Mouse (Mus musculus) mouse trophoblast stem cell (cell line): Measurements from ENCODE around the gene Wfdc15b.

ENCODE experiments used
- in situ Hi-C, 2 experiments: fragments of 300-500 bp; cut with MseI, MboI; formaldehyde crosslinking; loops; 2 replicates in 1 of 2; 3 replicates in 1 of 2; pipeline ENCODE4 v1.15.1; 2025

Gene Wfdc15b

GRCm38 (mm10) chr2:164180124-164180523 lies 41.3 kb downstream of the Wfdc15b start:
- in situ Hi-C loops, result no loop called here

DNA sequence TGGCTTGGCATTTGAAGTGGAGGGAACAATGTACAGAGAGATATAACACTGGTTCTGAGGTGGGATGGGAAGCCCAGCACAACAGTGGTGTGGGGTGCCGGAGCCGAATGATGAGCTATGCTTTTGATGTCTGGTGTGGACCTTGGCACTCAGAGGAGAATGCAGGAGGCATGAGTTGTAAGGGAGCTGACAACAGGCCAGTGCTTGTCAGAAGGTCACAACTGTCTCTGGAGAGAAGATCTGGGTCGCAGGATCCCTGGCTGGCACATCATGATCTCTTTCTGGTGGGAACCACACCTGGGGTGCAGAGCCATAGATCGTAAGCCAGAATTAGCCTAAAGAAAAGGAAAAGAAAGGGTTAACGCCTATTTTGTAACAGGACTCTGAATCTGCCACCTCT lies 43.6 kb downstream of the Wfdc15b start:
- in situ Hi-C loops, result loop anchor here in 1 of 2 experiments (5.0 kb wide), 1 partner anchor 76 kb away; no protein-coding TSS in a partner anchor

- in situ Hi-C loops, result loop anchor here in 1 of 2 experiments (5.0 kb wide), 1 partner anchor 74 kb away; no protein-coding TSS in a partner anchor
Measured at GRCm38 (mm10) chr2:164175850-164176249, 45.6 kb downstream of the Wfdc15b start.

GRCm38 (mm10) chr2:164174649-164175395 lies 46.6 kb downstream of the Wfdc15b start:
- in situ Hi-C loops, result loop anchor here in 1 of 2 experiments (5.0 kb wide), 1 partner anchor 73 kb away; no protein-coding TSS in a partner anchor

- in situ Hi-C loops, result no loop called here
Measured at GRCm38 (mm10) chr2:164173394-164173793, 48.1 kb downstream of the Wfdc15b start.

GRCm38 (mm10) chr2:164170902-164171301 lies 50.6 kb downstream of the Wfdc15b start, which contains the start of gene Kcns1:
TSS of gene Kcns1 (minus strand) at chr2:164171113.
- in situ Hi-C loops, result no loop called here

DNA sequence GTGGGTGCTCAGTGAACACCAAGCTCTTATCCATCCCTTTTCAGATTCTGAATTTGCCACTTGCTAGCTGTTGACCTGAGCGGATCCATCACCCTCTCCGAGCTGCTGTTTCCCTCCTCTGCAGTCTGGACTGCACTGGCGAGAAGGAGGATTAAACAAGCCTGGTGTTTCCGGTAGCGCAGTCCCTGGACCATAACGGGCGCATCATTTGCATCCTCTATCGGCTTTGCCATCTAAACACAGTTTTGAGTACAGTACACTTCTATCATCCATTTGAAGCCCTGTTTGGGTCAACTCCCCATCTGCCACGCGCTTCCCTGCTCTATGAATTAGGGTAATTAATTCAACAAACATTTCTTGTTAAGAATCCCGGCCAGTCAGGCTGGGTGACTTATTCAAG lies 51.1 kb downstream of the Wfdc15b start:
- in situ Hi-C loops, result no loop called here

DNA sequence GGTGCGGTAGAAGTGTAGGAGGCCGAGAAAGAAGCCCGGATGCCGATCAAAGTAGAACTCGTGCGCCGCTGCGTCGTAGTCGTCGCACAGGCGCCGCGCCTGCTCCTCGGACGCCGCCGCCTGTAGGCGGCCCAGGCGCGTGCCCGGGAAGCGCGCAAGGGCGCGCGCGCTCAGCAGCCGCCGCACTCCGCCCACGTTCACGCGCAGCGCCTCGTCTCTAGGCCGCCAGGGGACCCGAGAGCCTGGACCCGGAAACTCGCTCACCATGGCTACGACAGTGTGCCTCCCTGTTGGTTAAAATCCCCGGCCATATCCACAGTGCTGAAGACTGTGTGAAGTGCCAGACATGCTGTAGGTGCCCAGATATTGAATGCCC lies 52.9 kb downstream of the Wfdc15b start:
- in situ Hi-C loops, result no loop called here

DNA sequence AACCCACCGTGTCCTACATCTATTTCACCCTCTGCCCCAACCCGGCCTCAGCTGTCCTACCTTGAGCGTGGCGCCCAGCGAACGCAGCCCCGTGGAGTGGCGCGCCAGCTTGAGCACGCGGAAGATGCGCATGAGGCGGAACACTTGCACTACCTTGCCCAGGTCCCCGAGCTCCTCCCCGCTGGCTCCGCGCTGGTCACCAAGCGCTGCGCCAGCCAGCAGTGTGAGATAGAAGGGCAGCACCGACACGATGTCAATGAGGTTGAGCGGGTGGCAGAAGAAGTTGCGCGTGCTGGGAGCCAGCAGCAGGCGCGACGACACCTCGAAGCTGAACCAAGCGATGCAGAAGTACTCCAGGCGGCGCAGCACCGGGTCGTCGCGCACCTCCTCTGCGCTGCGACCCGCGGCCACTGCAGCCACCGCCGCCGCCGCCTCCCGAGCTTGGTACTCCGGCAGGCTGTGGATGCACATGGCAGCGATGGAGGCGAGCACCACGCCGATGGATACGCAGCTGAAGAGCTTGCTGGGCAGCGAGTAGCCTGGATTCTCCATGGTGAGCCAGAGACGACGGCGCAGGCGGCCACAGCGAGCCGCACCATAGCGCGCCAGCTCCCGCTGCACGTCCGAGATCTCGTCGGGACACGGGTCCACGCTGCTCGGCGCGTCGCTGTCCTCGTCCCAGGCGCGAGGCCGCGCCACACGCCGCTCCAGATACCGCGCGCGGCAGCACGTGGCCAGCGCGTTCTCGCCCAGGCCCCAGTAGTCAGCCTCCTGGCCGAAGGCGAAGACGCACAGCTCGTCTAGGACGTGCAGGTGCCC lies 53.5 kb downstream of the Wfdc15b start:
- in situ Hi-C loops, result no loop called here

DNA sequence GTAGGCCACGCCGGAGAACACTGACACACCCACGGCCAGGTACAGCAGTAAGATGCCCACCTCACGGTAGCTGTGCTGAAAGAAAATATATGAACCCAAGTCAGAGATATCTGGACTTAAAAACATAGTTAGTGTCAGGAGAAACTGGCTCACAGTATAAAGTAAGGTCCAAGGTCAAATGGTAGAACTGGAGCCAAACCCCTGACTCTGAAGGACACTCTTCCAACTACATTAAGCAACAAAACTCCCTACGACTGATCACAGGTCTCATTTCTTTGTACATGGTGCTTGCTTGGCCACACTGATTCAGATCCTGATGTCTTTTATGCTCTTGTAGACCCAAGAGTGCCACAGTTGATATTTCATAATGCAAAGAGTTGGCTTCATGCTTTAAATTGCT lies 56.5 kb downstream of the Wfdc15b start:
- in situ Hi-C loops, result no loop called here
